In genomic region chr8:95602168-95602567, GRCm38 (mm10) we compare ENCODE assay signal across 25 mouse cellular contexts. TPM values are rescaled to one million over a fixed set of nuclear protein-coding genes. Genes with fewer than 3 reads are reported as not detected.
A peak's percentile ranks its signal among the peaks of the same experiment; 100 is the strongest.
DNase-seq lines count a peak whose midpoint lies in the region; ATAC-seq and TF ChIP-seq lines count a peak whose summit lies in the region.
"Had no signal": no experiment of that assay in that cellular context is flagged by ENCODE, and none has a peak within 500 bp of the region (broad histone marks: within the 10 kb centered on the region; RNA-seq: fewer than 3 reads in every experiment).

No protein-coding gene starts in this region.

- peak; percentile 48 for TF ChIP-seq CTCF in hindbrain, postnatal 0 days (IDR thresholded peaks at IDR 0.05; ENCODE audit: low read depth)
- peak; percentile 30; the same call in 1 of the 2 replicates for TF ChIP-seq CTCF in liver, postnatal 0 days (IDR thresholded peaks at IDR 0.05; ENCODE audit: low read depth)

- H3K9ac ChIP-seq in hindbrain, postnatal 0 days (replicated peaks; ENCODE audit: low read length): no peak overlapping the region
- H3K9ac ChIP-seq in liver, postnatal 0 days (replicated peaks): no peak overlapping the region
- no peak overlapping the region for H3K9ac ChIP-seq in liver, embryonic 11.5 days (ENCODE audit: low read depth, low read length)
- no peak overlapping the region for H3K9ac ChIP-seq in ES-E14 (ENCODE audit: insufficient read depth, low read depth, low read length, poor library complexity, severe bottlenecking)
- H3K9ac ChIP-seq: midbrain, embryonic 12.5 days had no signal

- no peak for DNase-seq in hindbrain, postnatal 0 days (ENCODE audit: low spot score)
- DNase-seq in hindbrain, embryonic 10.5 days (ENCODE audit: low spot score): no peak
- no peak for DNase-seq in liver, postnatal 0 days
- no peak for DNase-seq in liver, embryonic 11.5 days (ENCODE audit: low spot score)
- no peak for DNase-seq in ES-E14 (ENCODE audit: low read depth, low spot score)
- no peak for DNase-seq in cerebellum, postnatal 14 days
- DNase-seq in frontal cortex, postnatal 25 days (ENCODE audit: low spot score in 2 of 2): no peak
- DNase-seq: adrenal gland, adult 2 months; cerebellum, adult 11 months; cerebellum, adult 9-11 months; kidney, adult 18-20 months; kidney, postnatal 14 days had no signal

- ATAC-seq in hindbrain, postnatal 0 days: no peak
- ATAC-seq in liver, postnatal 0 days: no peak
- ATAC-seq in liver, embryonic 11.5 days (replicated peaks; ENCODE audit: low FRiP score): no peak
- ATAC-seq: forebrain, embryonic 16.5 days had no signal

- no peaks in the 10 kb centered on the region for H3K4me1 ChIP-seq in hindbrain, postnatal 0 days (ENCODE audit: insufficient read depth, low read length)
- peaks cover 2% of the 10 kb centered on the region; the same call in 1 of the 2 replicates for H3K4me1 ChIP-seq in hindbrain, embryonic 10.5 days (replicated peaks)
- no peaks in the 10 kb centered on the region for H3K4me1 ChIP-seq in liver, postnatal 0 days (ENCODE audit: insufficient read depth)
- no peaks in the 10 kb centered on the region for H3K4me1 ChIP-seq in liver, embryonic 11.5 days (replicated peaks; ENCODE audit: control insufficient read depth, insufficient read depth, low read length)
- H3K4me1 ChIP-seq in ES-E14 (ENCODE audit: control insufficient read depth in 2 of 2, insufficient read depth in 2 of 2, low read length in 2 of 2, poor library complexity in 1 of 2): peaks cover 0 to 2% of the 10 kb centered on the region in 2 experiments; a peak in 1 of 4 replicates
- H3K4me1 ChIP-seq: embryonic facial prominence, embryonic 10.5 days; midbrain, embryonic 12.5 days had no signal

- no peaks in the 10 kb centered on the region for H3K9me3 ChIP-seq in hindbrain, postnatal 0 days (ENCODE audit: low read length)
- no peaks in the 10 kb centered on the region for H3K9me3 ChIP-seq in hindbrain, embryonic 10.5 days
- no peaks in the 10 kb centered on the region for H3K9me3 ChIP-seq in liver, postnatal 0 days (ENCODE audit: low read length)
- H3K9me3 ChIP-seq in liver, embryonic 11.5 days (ENCODE audit: control insufficient read depth, low read length): no peaks in the 10 kb centered on the region
- no peaks in the 10 kb centered on the region for H3K9me3 ChIP-seq in ES-E14 (ENCODE audit: control insufficient read depth, insufficient read depth, low read depth, low read length)
- H3K9me3 ChIP-seq: embryonic facial prominence, embryonic 10.5 days; midbrain, embryonic 12.5 days had no signal

- no peaks in the 10 kb centered on the region for H3K36me3 ChIP-seq in hindbrain, postnatal 0 days (ENCODE audit: insufficient read depth, low read length)
- no peaks in the 10 kb centered on the region for H3K36me3 ChIP-seq in hindbrain, embryonic 10.5 days
- no peaks in the 10 kb centered on the region for H3K36me3 ChIP-seq in liver, postnatal 0 days (replicated peaks; ENCODE audit: insufficient read depth, low read length)
- H3K36me3 ChIP-seq in liver, embryonic 11.5 days (ENCODE audit: control insufficient read depth, insufficient read depth, low read length): no peaks in the 10 kb centered on the region
- no peaks in the 10 kb centered on the region for H3K36me3 ChIP-seq in ES-E14 (ENCODE audit: control insufficient read depth, insufficient read depth, low read length, poor library complexity, severe bottlenecking)
- H3K36me3 ChIP-seq: embryonic facial prominence, embryonic 10.5 days; midbrain, embryonic 12.5 days had no signal

- no peaks in the 10 kb centered on the region for H3K27me3 ChIP-seq in hindbrain, postnatal 0 days (ENCODE audit: insufficient read depth, low read length)
- peaks cover 5% of the 10 kb centered on the region; the same call in 1 of the 2 replicates for H3K27me3 ChIP-seq in hindbrain, embryonic 10.5 days (ENCODE audit: insufficient read depth, poor library complexity, severe bottlenecking)
- H3K27me3 ChIP-seq in liver, postnatal 0 days (ENCODE audit: insufficient read depth, low read length): 0 out of 2 replicates have a peak, but pooled peaks cover 4% of the 10 kb centered on the region
- H3K27me3 ChIP-seq in liver, embryonic 11.5 days (replicated peaks; ENCODE audit: control insufficient read depth, insufficient read depth, low read length): peaks cover 3% of the 10 kb centered on the region; the same call in 1 of the 2 replicates

- no peak overlapping the region for H3K4me3 ChIP-seq in hindbrain, postnatal 0 days (ENCODE audit: low read length)
- no peak overlapping the region for H3K4me3 ChIP-seq in hindbrain, embryonic 10.5 days
- no peak overlapping the region for H3K4me3 ChIP-seq in liver, postnatal 0 days (ENCODE audit: low read depth, low read length)
- no peak overlapping the region for H3K4me3 ChIP-seq in liver, embryonic 11.5 days (ENCODE audit: low read depth, low read length)
- no peak overlapping the region for H3K4me3 ChIP-seq in ES-E14 (ENCODE audit: insufficient read depth in 1 of 2, low read depth in 1 of 2, low read length in 2 of 2, poor library complexity in 1 of 2, severe bottlenecking in 1 of 2)
- H3K4me3 ChIP-seq: embryonic facial prominence, embryonic 10.5 days; midbrain, embryonic 12.5 days had no signal

- no peak for TF ChIP-seq EP300 in liver, postnatal 0 days (IDR thresholded peaks at IDR 0.05; ENCODE audit: low read depth)

- in situ Hi-C loops in ES-E14 (cut with MboI; ENCODE audit: low sequenced_read_pairs in 2 of 2, unreplicated experiment in 2 of 2): loop anchor here (5.0 to 10.0 kb wide), 3 partner anchors 95 to 303 kb away; no protein-coding TSS in a partner anchor

- no peak overlapping the region for H3K4me2 ChIP-seq in hindbrain, postnatal 0 days (ENCODE audit: low read depth, low read length)
- H3K4me2 ChIP-seq in liver, postnatal 0 days (ENCODE audit: low read depth, low read length): no peak overlapping the region
- no peak overlapping the region for H3K4me2 ChIP-seq in liver, embryonic 11.5 days
- H3K4me2 ChIP-seq: midbrain, embryonic 12.5 days had no signal

- no peak overlapping the region for H3K27ac ChIP-seq in hindbrain, postnatal 0 days
- H3K27ac ChIP-seq in hindbrain, embryonic 10.5 days: no peak overlapping the region
- no peak overlapping the region for H3K27ac ChIP-seq in liver, postnatal 0 days (ENCODE audit: low read depth)
- no peak overlapping the region for H3K27ac ChIP-seq in liver, embryonic 11.5 days (ENCODE audit: low read depth, low read length)
- no peak overlapping the region for H3K27ac ChIP-seq in ES-E14 (ENCODE audit: insufficient read depth, low read depth, low read length, poor library complexity, severe bottlenecking)
- H3K27ac ChIP-seq: embryonic facial prominence, embryonic 10.5 days; midbrain, embryonic 12.5 days had no signal

- WGBS in hindbrain, postnatal 0 days: 71% methylated on average over 2 of the region's 2 CpGs
- 71% methylated on average over 2 of the region's 2 CpGs for WGBS in hindbrain, embryonic 10.5 days
- 61% methylated on average over 2 of the region's 2 CpGs for WGBS in liver, postnatal 0 days (ENCODE audit: insufficient replicate concordance)
- WGBS in liver, embryonic 11.5 days: 57% methylated on average over 2 of the region's 2 CpGs

TF ChIP-seq in ES-E14, 5 proteins besides CTCF, POLR2A, EP300 and RAD21:
- TF ChIP-seq CHD2 (IDR thresholded peaks at IDR 0.05; ENCODE audit: low read depth, low read length) (no peak), ZC3H11A (IDR thresholded peaks at IDR 0.05; ENCODE audit: borderline replicate concordance, low read depth, low read length) (0 out of 2 replicates have a peak, but pooled peaks have one; percentile 15), MAFK (IDR thresholded peaks at IDR 0.05; ENCODE audit: insufficient read depth, low read depth, low read length) (no peak)
TF ChIP-seq in ES-E14: peak in this region for 1.

RNA-seq across cellular contexts. Expression of gene Prss54, which starts 26.0 kb away (rescaled TPM):
- not detected in 2 replicates for total RNA-seq in hindbrain, postnatal 0 days (2014; rRNA removed)
- polyA plus RNA-seq in hindbrain, postnatal 0 days (2015; fragmentation: Nextera tagmentation; extraction: Ambion mirVana): not detected in 2 replicates
- polyA plus RNA-seq in hindbrain, embryonic 10.5 days (2016; fragmentation: Nextera tagmentation; extraction: Ambion mirVana): not detected in 2 replicates
- polyA plus RNA-seq in liver, postnatal 0 days (2015; fragmentation: Nextera tagmentation; extraction: Ambion mirVana): not detected in 2 replicates
- not detected in 2 replicates for polyA plus RNA-seq in liver, embryonic 11.5 days (2014; fragmentation: Nextera tagmentation; extraction: Ambion mirVana)
- not detected in 2 replicates for total RNA-seq in ES-E14 (2012; rRNA removed)
- total RNA-seq: adrenal gland, adult 2 months; adrenal gland, postnatal 4 days; gastrocnemius, postnatal 4 days; megakaryocyte, adult 5-6 weeks had no signal
- polyA plus RNA-seq: adrenal gland, adult 2 months; C2C12; embryonic facial prominence, embryonic 10.5 days; forebrain, embryonic 16.5 days; heart, embryonic 16.5 days; hindbrain, embryonic 11.5 days; limb, embryonic 14.5 days; liver, embryonic 16.5 days; midbrain, embryonic 12.5 days; neural tube, embryonic 11.5 days; small intestine, adult 2 months had no signal

RNA-seq across cellular contexts. Expression of gene Gins3, which starts 31.1 kb away (rescaled TPM):
- total RNA-seq in hindbrain, postnatal 0 days (2014; rRNA removed): 2.9 and 4.4 TPM in 2 replicates
- polyA plus RNA-seq in hindbrain, postnatal 0 days (2015; fragmentation: Nextera tagmentation; extraction: Ambion mirVana): 5.1 and 5.9 TPM in 2 replicates
- polyA plus RNA-seq in hindbrain, embryonic 10.5 days (2016; fragmentation: Nextera tagmentation; extraction: Ambion mirVana): 28.0 and 28.9 TPM in 2 replicates
- polyA plus RNA-seq in liver, postnatal 0 days (2015; fragmentation: Nextera tagmentation; extraction: Ambion mirVana): 3.9 and 5.1 TPM in 2 replicates
- 19.6 and 21.8 TPM in 2 replicates for polyA plus RNA-seq in liver, embryonic 11.5 days (2014; fragmentation: Nextera tagmentation; extraction: Ambion mirVana)
- 12.7 and 13.9 TPM in 2 replicates for total RNA-seq in ES-E14 (2012; rRNA removed)
